34 mouse cellular contexts compared by ENCODE assay signal in the genomic region with DNA sequence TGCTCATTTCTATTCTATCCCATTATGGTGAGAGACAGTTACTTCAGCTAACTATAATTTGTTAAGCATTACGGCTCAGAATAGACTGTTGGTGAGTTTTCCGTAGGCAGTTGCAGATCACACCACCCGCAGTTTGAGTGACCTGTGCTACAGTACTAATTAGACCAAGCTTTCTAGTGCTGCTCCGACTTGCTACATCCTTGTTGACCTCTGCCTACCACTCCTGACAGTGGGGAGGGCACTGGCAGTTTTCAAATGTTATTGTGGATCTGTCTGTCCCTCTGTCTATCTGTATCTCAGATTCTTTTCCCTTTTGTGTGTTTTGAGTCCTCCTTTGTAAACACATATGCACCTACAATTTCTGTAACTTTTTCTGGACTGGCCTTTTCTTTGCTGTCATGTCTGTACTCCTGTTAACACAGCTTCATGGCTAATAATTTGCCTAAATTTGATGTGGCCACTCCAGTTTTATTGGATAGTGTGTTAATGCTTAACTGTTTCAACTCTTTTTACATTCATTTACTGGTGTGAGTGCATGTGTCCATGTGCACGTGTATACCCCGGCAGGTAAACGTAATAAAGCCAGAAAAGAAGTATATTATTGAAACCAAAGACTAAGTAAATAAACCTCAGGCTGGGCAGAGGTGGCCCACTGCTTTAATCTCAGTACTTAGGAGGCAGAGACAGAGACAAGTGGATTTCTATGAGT. TPM values are rescaled to one million over a fixed set of nuclear protein-coding genes. Genes with fewer than 3 reads are reported as not detected.
DNase-seq lines count a peak whose midpoint lies in the region; ATAC-seq and TF ChIP-seq lines count a peak whose summit lies in the region.
"Had no signal": no experiment of that assay in that cellular context is flagged by ENCODE, and none has a peak within 500 bp of the region (broad histone marks: within the 10 kb centered on the region; RNA-seq: fewer than 3 reads in every experiment).

No protein-coding gene starts in this region.

- ATAC-seq in forebrain, postnatal 0 days, result no peak
- ATAC-seq in intestine, embryonic 15.5 days, result peak; percentile 74
- ATAC-seq in kidney, postnatal 0 days (replicated peaks; ENCODE audit: low FRiP score, low read depth), result peak; percentile 49
- ATAC-seq in activated CD4-positive, CD25-positive, alpha-beta regulatory T cell, adult 4 months, result no peak
- ATAC-seq: forebrain, embryonic 13.5 days had no signal

- H3K4me1 ChIP-seq in forebrain, embryonic 10.5 days, result no peaks in the 10 kb centered on the region
- H3K4me1 ChIP-seq in forebrain, postnatal 0 days (ENCODE audit: insufficient read depth), result no peaks in the 10 kb centered on the region
- H3K4me1 ChIP-seq in kidney, adult 2 months (ENCODE audit: control insufficient read depth, insufficient read depth, low read length), result peaks cover 3% of the 10 kb centered on the region
- no peaks in the 10 kb centered on the region for H3K4me1 ChIP-seq in intestine, embryonic 15.5 days (replicated peaks)
- no peaks in the 10 kb centered on the region for H3K4me1 ChIP-seq in kidney, postnatal 0 days (replicated peaks; ENCODE audit: insufficient read depth, low read length)
- H3K4me1 ChIP-seq: embryonic facial prominence, embryonic 10.5 days; embryonic facial prominence, embryonic 15.5 days; forebrain, embryonic 13.5 days; hindbrain, embryonic 13.5 days; limb, embryonic 12.5 days; liver, embryonic 13.5 days had no signal

- H3K9me3 ChIP-seq in forebrain, embryonic 10.5 days, result no peaks in the 10 kb centered on the region
- no peaks in the 10 kb centered on the region for H3K9me3 ChIP-seq in forebrain, postnatal 0 days (ENCODE audit: low read length)
- no peaks in the 10 kb centered on the region for H3K9me3 ChIP-seq in intestine, embryonic 15.5 days
- no peaks in the 10 kb centered on the region for H3K9me3 ChIP-seq in kidney, postnatal 0 days (replicated peaks; ENCODE audit: low read length)
- H3K9me3 ChIP-seq: embryonic facial prominence, embryonic 10.5 days; embryonic facial prominence, embryonic 15.5 days; forebrain, embryonic 13.5 days; hindbrain, embryonic 13.5 days; limb, embryonic 12.5 days; liver, embryonic 13.5 days had no signal

- no peak overlapping the region for H3K9ac ChIP-seq in forebrain, postnatal 0 days
- no peak overlapping the region for H3K9ac ChIP-seq in intestine, embryonic 15.5 days
- H3K9ac ChIP-seq in kidney, postnatal 0 days (ENCODE audit: low read depth, low read length), result no peak overlapping the region
- H3K9ac ChIP-seq: embryonic facial prominence, embryonic 15.5 days; forebrain, embryonic 13.5 days; hindbrain, embryonic 13.5 days; limb, embryonic 12.5 days; liver, embryonic 13.5 days had no signal

- TF ChIP-seq POLR2A in kidney, adult 2 months (IDR thresholded peaks at IDR 0.05; ENCODE audit: low read depth, low read length), result no peak

- TF ChIP-seq CTCF in forebrain, postnatal 0 days (IDR thresholded peaks at IDR 0.05; ENCODE audit: low read depth), result no peak
- TF ChIP-seq CTCF in kidney, adult 2 months (conservative IDR thresholded peaks at IDR 0.05; ENCODE audit: insufficient read depth, insufficient read length, low read depth, low read length), result no peak
- no peak for TF ChIP-seq CTCF in kidney, postnatal 0 days (IDR thresholded peaks at IDR 0.05; ENCODE audit: low read depth)

- no peaks in the 10 kb centered on the region for H3K27me3 ChIP-seq in forebrain, embryonic 10.5 days (ENCODE audit: poor library complexity, severe bottlenecking)
- no peaks in the 10 kb centered on the region for H3K27me3 ChIP-seq in forebrain, postnatal 0 days (ENCODE audit: insufficient read depth, low read length)
- no peaks in the 10 kb centered on the region for H3K27me3 ChIP-seq in kidney, adult 2 months (replicated peaks; ENCODE audit: control insufficient read depth, insufficient read depth, low read length)
- no peaks in the 10 kb centered on the region for H3K27me3 ChIP-seq in intestine, embryonic 15.5 days (replicated peaks)
- no peaks in the 10 kb centered on the region for H3K27me3 ChIP-seq in kidney, postnatal 0 days (ENCODE audit: insufficient read depth, low read length)
- H3K27me3 ChIP-seq: embryonic facial prominence, embryonic 15.5 days; forebrain, embryonic 13.5 days; hindbrain, embryonic 13.5 days had no signal

- 86% methylated on average over 7 of the region's 7 CpGs for WGBS in forebrain, embryonic 10.5 days
- 82% methylated on average over 7 of the region's 7 CpGs for WGBS in forebrain, postnatal 0 days
- 29% methylated on average over 7 of the region's 7 CpGs for WGBS in kidney, adult 2 months
- WGBS in intestine, embryonic 15.5 days, result 64% methylated on average over 7 of the region's 7 CpGs
- WGBS in kidney, postnatal 0 days, result 43% methylated on average over 7 of the region's 7 CpGs

- H3K27ac ChIP-seq in forebrain, embryonic 10.5 days, result no peak overlapping the region
- H3K27ac ChIP-seq in forebrain, postnatal 0 days (ENCODE audit: low read depth, low read length), result no peak overlapping the region
- peak overlapping the region; percentile 18; the same call in 1 of the 2 replicates for H3K27ac ChIP-seq in kidney, adult 2 months (ENCODE audit: insufficient read depth, low read depth, low read length)
- H3K27ac ChIP-seq in intestine, embryonic 15.5 days, result no peak overlapping the region
- 0 out of 2 replicates have a peak overlapping the region, but pooled peaks have one; percentile 26 for H3K27ac ChIP-seq in kidney, postnatal 0 days
- H3K27ac ChIP-seq: embryonic facial prominence, embryonic 10.5 days; embryonic facial prominence, embryonic 15.5 days; forebrain, embryonic 13.5 days; hindbrain, embryonic 13.5 days; left cerebral cortex, adult 2 months; limb, embryonic 12.5 days; liver, embryonic 13.5 days had no signal

- DNase-seq in forebrain, embryonic 10.5 days (ENCODE audit: extremely low spot score, low spot score), result peak; percentile 2
- no peak for DNase-seq in forebrain, postnatal 0 days
- DNase-seq in kidney, adult 2 months, result peak; percentile 73
- no peak for DNase-seq in kidney, postnatal 25 days
- no peak for DNase-seq in kidney, postnatal 0 days (ENCODE audit: low spot score)
- no peak for DNase-seq in cerebellum, adult 11-12 months
- DNase-seq: adrenal gland, postnatal 10 days; cerebellum, adult 8-10 months; cerebellum, postnatal 25 days; gastrocnemius, postnatal 14 days; heart, postnatal 4 days; layer of hippocampus, adult 9-11 months; liver, embryonic 13.5 days; lung, adult 2 months; lung, postnatal 10 days; midbrain, embryonic 14.5 days had no signal

- no peak overlapping the region for H3K4me2 ChIP-seq in forebrain, postnatal 0 days (ENCODE audit: low read depth)
- no peak overlapping the region for H3K4me2 ChIP-seq in intestine, embryonic 15.5 days (replicated peaks)
- no peak overlapping the region for H3K4me2 ChIP-seq in kidney, postnatal 0 days (ENCODE audit: low read length)
- H3K4me2 ChIP-seq: embryonic facial prominence, embryonic 15.5 days; forebrain, embryonic 13.5 days; heart, embryonic 11.5 days; hindbrain, embryonic 13.5 days; limb, embryonic 12.5 days; liver, embryonic 13.5 days had no signal

- H3K4me3 ChIP-seq in forebrain, embryonic 10.5 days, result no peak overlapping the region
- H3K4me3 ChIP-seq in forebrain, postnatal 0 days (ENCODE audit: low read depth, low read length), result no peak overlapping the region
- H3K4me3 ChIP-seq in kidney, adult 2 months (ENCODE audit: insufficient read depth, low read depth, low read length), result no peak overlapping the region
- H3K4me3 ChIP-seq in intestine, embryonic 15.5 days (replicated peaks), result no peak overlapping the region
- H3K4me3 ChIP-seq in kidney, postnatal 0 days (replicated peaks; ENCODE audit: low read depth, low read length), result no peak overlapping the region
- H3K4me3 ChIP-seq: embryonic facial prominence, embryonic 10.5 days; embryonic facial prominence, embryonic 15.5 days; forebrain, embryonic 13.5 days; hindbrain, embryonic 13.5 days; left cerebral cortex, adult 2 months; limb, embryonic 12.5 days; liver, embryonic 13.5 days had no signal

- H3K36me3 ChIP-seq in forebrain, embryonic 10.5 days (replicated peaks), result no peaks in the 10 kb centered on the region
- no peaks in the 10 kb centered on the region for H3K36me3 ChIP-seq in forebrain, postnatal 0 days (ENCODE audit: insufficient read depth)
- no peaks in the 10 kb centered on the region for H3K36me3 ChIP-seq in kidney, adult 2 months (ENCODE audit: control insufficient read depth, insufficient read depth, low read length)
- H3K36me3 ChIP-seq in intestine, embryonic 15.5 days, result no peaks in the 10 kb centered on the region
- no peaks in the 10 kb centered on the region for H3K36me3 ChIP-seq in kidney, postnatal 0 days (ENCODE audit: insufficient read depth, low read length)
- H3K36me3 ChIP-seq: embryonic facial prominence, embryonic 10.5 days; embryonic facial prominence, embryonic 15.5 days; hindbrain, embryonic 13.5 days; limb, embryonic 12.5 days; liver, embryonic 13.5 days had no signal

RNA-seq across cellular contexts. Expression of gene Alox15, which starts 21.2 kb away (rescaled TPM):
- polyA plus RNA-seq in forebrain, embryonic 10.5 days (2016; fragmentation: Nextera tagmentation; extraction: Ambion mirVana), result 0.10 and 0.29 TPM in 2 replicates
- not detected in 2 replicates for total RNA-seq in forebrain, postnatal 0 days (2014; rRNA removed)
- polyA plus RNA-seq in forebrain, postnatal 0 days (2015; fragmentation: Nextera tagmentation; extraction: Ambion mirVana), result 0.09 TPM in 1 of 2 replicates, not detected in the other
- polyA plus RNA-seq in kidney, adult 2 months (2012; rRNA removed), result 0.16 and 0.72 TPM in 2 replicates
- polyA plus RNA-seq in intestine, embryonic 15.5 days (2015; fragmentation: Nextera tagmentation; extraction: Ambion mirVana), result 0.67 and 0.78 TPM in 2 replicates
- polyA plus RNA-seq in kidney, postnatal 0 days (2015; fragmentation: Nextera tagmentation; extraction: Ambion mirVana), result 2.3 and 2.4 TPM in 2 replicates
- polyA plus RNA-seq in activated CD4-positive, CD25-positive, alpha-beta regulatory T cell, adult 4 months (2017; shearing (Covaris generic)), result under 1 TPM in 1 of 2 experiments, not detected in 1; 0.51 TPM
- total RNA-seq: CH12.LX; gastrocnemius, postnatal 14 days; left cerebral cortex, adult 2 months; left cerebral cortex, postnatal 25 days had no signal
- polyA plus RNA-seq: C2C12; midbrain, embryonic 14.5 days; neural tube, embryonic 14.5 days had no signal

RNA-seq across cellular contexts. Expression of gene Pelp1, which starts 36.8 kb away (rescaled TPM):
- 56.2 and 58.8 TPM in 2 replicates for polyA plus RNA-seq in forebrain, embryonic 10.5 days (2016; fragmentation: Nextera tagmentation; extraction: Ambion mirVana)
- total RNA-seq in forebrain, postnatal 0 days (2014; rRNA removed), result 24.5 and 30.7 TPM in 2 replicates
- polyA plus RNA-seq in forebrain, postnatal 0 days (2015; fragmentation: Nextera tagmentation; extraction: Ambion mirVana), result 21.0 and 31.3 TPM in 2 replicates
- polyA plus RNA-seq in kidney, adult 2 months (2012; rRNA removed), result 12.4 and 12.9 TPM in 2 replicates
- 31.9 and 32.6 TPM in 2 replicates for polyA plus RNA-seq in intestine, embryonic 15.5 days (2015; fragmentation: Nextera tagmentation; extraction: Ambion mirVana)
- polyA plus RNA-seq in kidney, postnatal 0 days (2015; fragmentation: Nextera tagmentation; extraction: Ambion mirVana), result 18.8 and 20.2 TPM in 2 replicates
- 1 to 10 TPM; 6.5 to 8.1 TPM for polyA plus RNA-seq in activated CD4-positive, CD25-positive, alpha-beta regulatory T cell, adult 4 months (2017; shearing (Covaris generic))

RNA-seq across cellular contexts. Expression of gene Alox12e, which starts 50.6 kb away (rescaled TPM):
- not detected in 2 replicates for polyA plus RNA-seq in forebrain, embryonic 10.5 days (2016; fragmentation: Nextera tagmentation; extraction: Ambion mirVana)
- 0.10 TPM in 1 of 2 replicates, not detected in the other for total RNA-seq in forebrain, postnatal 0 days (2014; rRNA removed)
- polyA plus RNA-seq in forebrain, postnatal 0 days (2015; fragmentation: Nextera tagmentation; extraction: Ambion mirVana), result 0.08 TPM in 2 replicates
- 0.07 TPM in 1 of 2 replicates, not detected in the other for polyA plus RNA-seq in kidney, adult 2 months (2012; rRNA removed)
- polyA plus RNA-seq in intestine, embryonic 15.5 days (2015; fragmentation: Nextera tagmentation; extraction: Ambion mirVana), result not detected in 2 replicates
- polyA plus RNA-seq in kidney, postnatal 0 days (2015; fragmentation: Nextera tagmentation; extraction: Ambion mirVana), result 0.10 and 0.16 TPM in 2 replicates
- not detected for polyA plus RNA-seq in activated CD4-positive, CD25-positive, alpha-beta regulatory T cell, adult 4 months (2017; shearing (Covaris generic))
- total RNA-seq: adrenal gland, postnatal 10 days; granulocyte monocyte progenitor cell, adult 5-6 weeks; monocyte, adult 5-6 weeks had no signal
- polyA plus RNA-seq: embryonic facial prominence, embryonic 10.5 days; forebrain, embryonic 13.5 days; heart, embryonic 11.5 days; heart, postnatal 0 days; hindbrain, embryonic 13.5 days; limb, embryonic 12.5 days; midbrain, embryonic 14.5 days; neural tube, embryonic 14.5 days; stomach, embryonic 14.5 days; testis, adult 2 months had no signal

RNA-seq across cellular contexts. Expression of gene Arrb2, which starts 59.4 kb away (rescaled TPM):
- polyA plus RNA-seq in forebrain, embryonic 10.5 days (2016; fragmentation: Nextera tagmentation; extraction: Ambion mirVana), result 31.4 and 32.9 TPM in 2 replicates
- 71.9 and 74.4 TPM in 2 replicates for total RNA-seq in forebrain, postnatal 0 days (2014; rRNA removed)
- polyA plus RNA-seq in forebrain, postnatal 0 days (2015; fragmentation: Nextera tagmentation; extraction: Ambion mirVana), result 39.6 and 44.9 TPM in 2 replicates
- polyA plus RNA-seq in kidney, adult 2 months (2012; rRNA removed), result 30.2 and 33.7 TPM in 2 replicates
- polyA plus RNA-seq in intestine, embryonic 15.5 days (2015; fragmentation: Nextera tagmentation; extraction: Ambion mirVana), result 13.2 and 15.4 TPM in 2 replicates
- polyA plus RNA-seq in kidney, postnatal 0 days (2015; fragmentation: Nextera tagmentation; extraction: Ambion mirVana), result 12.0 and 13.5 TPM in 2 replicates
- 100 to 1,000 TPM in 1 of 2 experiments, 10 to 100 TPM in 1; 99.3 to 129 TPM for polyA plus RNA-seq in activated CD4-positive, CD25-positive, alpha-beta regulatory T cell, adult 4 months (2017; shearing (Covaris generic))

Comparison
In these comparisons a context has a peak if more than half of its experiments do, and no peak if none do; other contexts are left out.
1. DNase-seq: peak in forebrain, embryonic 10.5 days (single experiment) and kidney, adult 2 months (single experiment); none in forebrain, postnatal 0 days (single experiment), kidney, postnatal 25 days (0 of 2), kidney, postnatal 0 days (single experiment) and cerebellum, adult 11-12 months (single experiment).
2. H3K27ac ChIP-seq: peak in kidney, adult 2 months (single experiment) and kidney, postnatal 0 days (single experiment); none in forebrain, embryonic 10.5 days (single experiment), forebrain, postnatal 0 days (single experiment) and intestine, embryonic 15.5 days (single experiment).
3. ATAC-seq: peak in intestine, embryonic 15.5 days (single experiment) and kidney, postnatal 0 days (single experiment); none in forebrain, postnatal 0 days (single experiment) and activated CD4-positive, CD25-positive, alpha-beta regulatory T cell, adult 4 months (single experiment).